Mouse (Mus musculus): ENCODE results near the gene Fry. TPM values are rescaled to one million over a fixed set of nuclear protein-coding genes. Genes with fewer than 3 reads are reported as not detected.

Gene Fry
- total and polyA plus RNA-seq, 3 experiments: 1.9 to 2.3 TPM; not detected in 1

DNA sequence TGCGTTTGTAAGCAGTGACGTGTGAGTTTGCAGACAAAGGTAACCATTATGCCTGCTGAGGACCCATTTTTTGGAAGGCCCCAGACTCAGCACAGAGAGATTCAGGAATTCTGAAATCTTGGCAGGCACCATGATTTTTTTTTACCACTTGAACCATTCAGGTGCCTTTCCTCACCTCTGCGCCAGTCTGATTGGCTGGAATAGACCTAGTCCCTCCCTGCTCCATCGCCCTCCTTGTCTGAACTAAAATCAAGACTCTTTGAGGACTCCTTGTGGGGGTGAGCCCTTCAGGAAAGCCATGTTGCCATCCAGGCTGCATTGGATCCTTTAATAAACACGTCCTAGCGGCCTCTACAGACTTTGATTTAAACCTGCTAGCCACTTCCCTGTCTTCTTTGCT, 103.4 kb downstream of the Fry start:
- TF ChIP-seq GATA1 (IDR thresholded peaks at IDR 0.05; ENCODE audit: low read depth, low read length): no peak
- no peak for TF ChIP-seq USF1 (IDR thresholded peaks at IDR 0.05; ENCODE audit: low read depth, low read length)
- no peak for TF ChIP-seq ZMIZ1 (IDR thresholded peaks at IDR 0.05; ENCODE audit: low read depth, low read length)
- no peak for TF ChIP-seq POLR2AphosphoS5 (IDR thresholded peaks at IDR 0.05; ENCODE audit: borderline replicate concordance, low read depth, low read length)
- no peak for TF ChIP-seq TCF12 (IDR thresholded peaks at IDR 0.05; ENCODE audit: low read depth, low read length)
- no peak for TF ChIP-seq POLR2AphosphoS2 (IDR thresholded peaks at IDR 0.05; ENCODE audit: low read length)
- TF ChIP-seq MAX (IDR thresholded peaks at IDR 0.05; ENCODE audit: low read length): no peak
- TF ChIP-seq MAFK (IDR thresholded peaks at IDR 0.05; ENCODE audit: borderline replicate concordance, low read depth, low read length): no peak
- no peak for TF ChIP-seq CHD1 (IDR thresholded peaks at IDR 0.05; ENCODE audit: low read depth, low read length)
- no peak for TF ChIP-seq RAD21 (IDR thresholded peaks at IDR 0.05; ENCODE audit: low read depth, low read length)
- no peak for TF ChIP-seq NRF1 (IDR thresholded peaks at IDR 0.05; ENCODE audit: insufficient read depth, low read depth, low read length, poor library complexity, severe bottlenecking)
- TF ChIP-seq CTCF (IDR thresholded peaks at IDR 0.05 in 2 of 3, conservative IDR thresholded peaks at IDR 0.05 in 1 of 3; ENCODE audit: control insufficient read depth in 1 of 3, insufficient read depth in 1 of 3, low read depth in 2 of 3, low read length in 3 of 3, poor library complexity in 1 of 3, severe bottlenecking in 1 of 3): no peak
- TF ChIP-seq TAL1 (IDR thresholded peaks at IDR 0.05; ENCODE audit: low read length): no peak
- no peak for TF ChIP-seq BHLHE40 (IDR thresholded peaks at IDR 0.05; ENCODE audit: borderline replicate concordance, low read depth, low read length)
- no peak for TF ChIP-seq USF2 (IDR thresholded peaks at IDR 0.05; ENCODE audit: borderline replicate concordance in 1 of 2, insufficient read depth in 1 of 2, low read depth in 1 of 2, low read length in 2 of 2)
- TF ChIP-seq MYB (IDR thresholded peaks at IDR 0.05; ENCODE audit: low read depth, low read length): no peak
- TF ChIP-seq KAT2A (conservative IDR thresholded peaks at IDR 0.05; ENCODE audit: low read depth, low read length): no peak
- no peaks in the 10 kb centered on the region for H3K27me3 ChIP-seq (ENCODE audit: control insufficient read depth in 1 of 2, insufficient read depth in 2 of 2, low read length in 2 of 2)
- H3K79me2 ChIP-seq (ENCODE audit: control insufficient read depth, insufficient read depth, low read length, poor library complexity): no peaks in the 10 kb centered on the region
- H3K4me3 ChIP-seq (ENCODE audit: control insufficient read depth in 1 of 2, insufficient read depth in 1 of 2, low read depth in 2 of 2, low read length in 2 of 2): no peak overlapping the region
- no peaks in the 10 kb centered on the region for H3K9me3 ChIP-seq (replicated peaks; ENCODE audit: insufficient read depth, low read length)
- no peak overlapping the region for H3K9ac ChIP-seq (ENCODE audit: control insufficient read depth, low read depth, low read length, poor library complexity, severe bottlenecking)
- no peaks in the 10 kb centered on the region for H3K4me1 ChIP-seq (ENCODE audit: control insufficient read depth in 1 of 2, insufficient read depth in 2 of 2, low read length in 2 of 2)
- no peaks in the 10 kb centered on the region for H3K36me3 ChIP-seq (ENCODE audit: control insufficient read depth in 1 of 2, insufficient read depth in 2 of 2, low read length in 2 of 2)
- DNase-seq (ENCODE audit: low read depth, low spot score): no peak
- H3K27ac ChIP-seq (ENCODE audit: control insufficient read depth, low read depth, low read length): no peak overlapping the region

DNA sequence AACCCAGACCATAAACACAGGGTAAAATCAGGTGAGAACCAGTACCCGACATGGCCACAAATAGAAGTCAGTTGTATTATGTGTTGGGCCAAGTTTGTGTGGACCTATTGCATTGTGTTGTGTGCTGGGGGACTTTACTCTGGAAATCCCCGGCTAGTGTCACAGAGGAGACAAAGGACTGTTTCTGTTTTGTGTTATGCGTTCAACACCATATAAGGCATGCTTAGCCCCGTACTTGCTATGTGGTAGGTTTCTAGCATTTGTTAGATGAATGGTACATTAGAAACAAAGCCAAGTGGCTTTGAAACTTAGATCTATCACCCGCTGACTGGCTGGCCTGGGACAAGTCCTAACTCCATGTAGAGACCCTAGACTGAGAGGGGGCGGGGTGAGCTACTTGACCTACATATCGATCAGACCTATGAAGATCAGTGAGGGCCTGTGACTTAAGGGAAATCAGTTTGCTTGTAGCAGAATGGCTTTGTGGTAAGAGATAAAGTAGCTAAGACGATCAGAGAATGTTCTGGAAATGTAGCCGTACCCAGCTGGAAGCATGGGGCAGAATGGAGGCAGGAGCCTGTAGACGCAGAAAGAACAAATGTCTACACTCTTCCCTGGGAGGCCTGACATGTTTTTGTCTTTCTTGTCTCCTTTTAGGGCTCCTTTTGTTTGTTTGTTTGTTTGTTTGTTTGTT, 105.2 kb downstream of the Fry start:
- Histone ChIP-seq H3K36me3 (ENCODE audit: control insufficient read depth in 1 of 2, insufficient read depth in 2 of 2, low read length in 2 of 2) (no peaks in the 10 kb centered on the region), H3K9ac (ENCODE audit: control insufficient read depth, low read depth, low read length, poor library complexity, severe bottlenecking) (no peak overlapping the region), H3K4me1 (ENCODE audit: control insufficient read depth in 1 of 2, insufficient read depth in 2 of 2, low read length in 2 of 2) (no peaks in the 10 kb centered on the region), H3K4me3 (ENCODE audit: control insufficient read depth in 1 of 2, insufficient read depth in 1 of 2, low read depth in 2 of 2, low read length in 2 of 2) (no peak overlapping the region), H3K27ac (ENCODE audit: control insufficient read depth, low read depth, low read length) (no peak overlapping the region), H3K9me3 (replicated peaks; ENCODE audit: insufficient read depth, low read length) (no peaks in the 10 kb centered on the region), H3K79me2 (ENCODE audit: control insufficient read depth, insufficient read depth, low read length, poor library complexity) (no peaks in the 10 kb centered on the region), H3K27me3 (ENCODE audit: control insufficient read depth in 1 of 2, insufficient read depth in 2 of 2, low read length in 2 of 2) (no peaks in the 10 kb centered on the region)
- no peak for TF ChIP-seq MXI1 (IDR thresholded peaks at IDR 0.05; ENCODE audit: low read depth, low read length)
- TF ChIP-seq SIN3A (IDR thresholded peaks at IDR 0.05; ENCODE audit: low read length): no peak
- no peak for TF ChIP-seq ZKSCAN1 (IDR thresholded peaks at IDR 0.05; ENCODE audit: low read depth, low read length)
- TF ChIP-seq ZMIZ1 (IDR thresholded peaks at IDR 0.05; ENCODE audit: low read depth, low read length): no peak
- no peak for TF ChIP-seq MAFK (IDR thresholded peaks at IDR 0.05; ENCODE audit: borderline replicate concordance, low read depth, low read length)
- no peak for TF ChIP-seq USF1 (IDR thresholded peaks at IDR 0.05; ENCODE audit: low read depth, low read length)
- no peak for TF ChIP-seq GABPA (IDR thresholded peaks at IDR 0.05; ENCODE audit: low read depth, low read length)
- no peak for TF ChIP-seq UBTF (IDR thresholded peaks at IDR 0.05; ENCODE audit: borderline replicate concordance, insufficient read depth, low read depth, low read length)
- no peak for TF ChIP-seq CHD1 (IDR thresholded peaks at IDR 0.05; ENCODE audit: low read depth, low read length)
- TF ChIP-seq TAL1 (IDR thresholded peaks at IDR 0.05; ENCODE audit: low read length): no peak
- no peak for TF ChIP-seq ZC3H11A (IDR thresholded peaks at IDR 0.05; ENCODE audit: low read depth, low read length)
- no peak for TF ChIP-seq E2F4 (IDR thresholded peaks at IDR 0.05; ENCODE audit: borderline replicate concordance, low read depth, low read length)
- TF ChIP-seq MYB (IDR thresholded peaks at IDR 0.05; ENCODE audit: low read depth, low read length): no peak
- TF ChIP-seq TCF12 (IDR thresholded peaks at IDR 0.05; ENCODE audit: low read depth, low read length): no peak
- no peak for TF ChIP-seq GATA1 (IDR thresholded peaks at IDR 0.05; ENCODE audit: low read depth, low read length)
- TF ChIP-seq JUND (IDR thresholded peaks at IDR 0.05; ENCODE audit: low read depth, low read length): no peak
- TF ChIP-seq ZNF384 (IDR thresholded peaks at IDR 0.05; ENCODE audit: low read depth, low read length): no peak
- DNase-seq (ENCODE audit: low read depth, low spot score): no peak
